Comparison of ENCODE assay signal across 8 mouse cellular contexts in genomic region chr16:89773657-89774552, GRCm38 (mm10).
A peak's percentile ranks its signal among the peaks of the same experiment; 100 is the strongest.
DNase-seq lines count a peak whose midpoint lies in the region.

No protein-coding gene starts in this region.

- peak; percentile 69 for DNase-seq in T-cell, adult 2 months (ENCODE audit: low spot score)
- peak; percentile 92 to 94 for DNase-seq in cerebellum, postnatal 25 days
- DNase-seq in gastrocnemius, adult 8-10 months (ENCODE audit: low spot score in 2 of 2), result peak; percentile 62
- peak; percentile 82 for DNase-seq in hindlimb bud, embryonic 11.5 days (ENCODE audit: extremely low spot score, low read depth, low spot score)
- peak; percentile 84 to 89 for DNase-seq in left cerebral cortex, adult 8-10 months (ENCODE audit: low spot score in 2 of 2)
- DNase-seq in right cerebral cortex, postnatal 10 days (ENCODE audit: low spot score in 2 of 2), result peak; percentile 94 to 96
- peak; percentile 86 for DNase-seq in urinary bladder, postnatal 25 days (ENCODE audit: low spot score)

- H3K9me3 ChIP-seq in megakaryocyte, embryonic 14.5 days, result peaks cover 26% of the 10 kb centered on the region

- peaks cover 23% of the 10 kb centered on the region for H3K27me3 ChIP-seq in megakaryocyte, embryonic 14.5 days (replicated peaks)

- peaks cover 23% of the 10 kb centered on the region for H3K4me1 ChIP-seq in megakaryocyte, embryonic 14.5 days

- no peaks in the 10 kb centered on the region for H3K36me3 ChIP-seq in megakaryocyte, embryonic 14.5 days (replicated peaks; ENCODE audit: low read length)

- H3K4me3 ChIP-seq in megakaryocyte, embryonic 14.5 days (replicated peaks), result peak overlapping the region; percentile 92

Comparison
In these comparisons a context has a peak if more than half of its experiments do, and no peak if none do; other contexts are left out.
1. Peak in every context shown above with its lines: DNase-seq and H3K4me3 ChIP-seq.